Mouse (Mus musculus) forebrain, postnatal 0 days (tissue): Measurements from ENCODE around the gene Esp8. TPM values are rescaled to one million over a fixed set of nuclear protein-coding genes. Genes with fewer than 3 reads are reported as not detected.

Experiments used
- ATAC-seq: fragments of 200-750 bp; cut with Nextera tagmentation; 2 replicates; pipeline ENCODE4 v1.8.0; 2017; ENCODE audit warnings: mild to moderate bottlenecking, moderate library complexity
- DNase-seq: peaks from one replicate; pipeline ENCODE4 v3.0.0-alpha.2; 2015
- H3K27ac ChIP-seq: fragments of 300-500 bp; sonication (generic); 2 replicates; pipeline ENCODE4 v1.5.1; 2014; ENCODE audit warnings: low read depth, mild to moderate bottlenecking, antibody characterized with exemption, low read length, moderate library complexity, mixed read lengths
- H3K27me3 ChIP-seq: fragments of 300-500 bp; sonication (generic); 2 replicates; pipeline ENCODE4 v1.6.1; 2014; ENCODE audit warnings: mild to moderate bottlenecking, low read length, mixed read lengths; ENCODE audit not compliant: insufficient read depth
- H3K36me3 ChIP-seq: fragments of 300-500 bp; sonication (generic); 2 replicates; pipeline ENCODE4 v1.6.1; 2014; ENCODE audit warnings: mild to moderate bottlenecking, moderate library complexity; ENCODE audit not compliant: insufficient read depth
- H3K4me1 ChIP-seq: fragments of 300-500 bp; sonication (generic); 2 replicates; pipeline ENCODE4 v1.6.1; 2014; ENCODE audit warnings: antibody characterized with exemption; ENCODE audit not compliant: insufficient read depth
- H3K4me2 ChIP-seq: fragments of 300-500 bp; sonication (generic); 2 replicates; pipeline ENCODE4 v1.6.1; 2014; ENCODE audit warnings: low read depth, mild to moderate bottlenecking, moderate library complexity
- H3K4me3 ChIP-seq: fragments of 300-500 bp; sonication (generic); 2 replicates; pipeline ENCODE4 v1.5.1; 2014; ENCODE audit warnings: low read depth, low read length, mixed read lengths
- H3K9ac ChIP-seq: fragments of 300-500 bp; sonication (generic); 2 replicates; pipeline ENCODE4 v1.6.1; 2014; ENCODE audit warnings: mild to moderate bottlenecking
- H3K9me3 ChIP-seq: fragments of 300-500 bp; sonication (generic); 2 replicates; pipeline ENCODE4 v1.6.1; 2016; ENCODE audit warnings: low read length
- CTCF ChIP-seq: sonication (generic); IDR thresholded peaks from 2 replicates; pipeline ENCODE4 v1.5.1; 2016; ENCODE audit warnings: antibody characterized with exemption, control low read depth, low read depth
- WGBS: fragments of 180-500 bp; shearing (Covaris S2); extraction: QIAGEN DNeasy Blood & Tissue Kit; methylation state at CpG from one replicate; pipeline ENCODE4 v1.1.7; 2014; 5-methylcytosine and 5-hydroxymethylcytosine counted together
- polyA plus RNA-seq: library from polyadenylated mRNA; unstranded; fragments of >200 nt; fragmentation: Nextera tagmentation; extraction: Ambion mirVana; gene quantifications from 2 replicates; pipeline ENCODE4 v1.2.1, GENCODE M21; 2015
- total RNA-seq: library from RNA; depleted of rRNA; stranded (reverse); fragments of >200 nt; gene quantifications from 2 replicates; pipeline ENCODE4 v1.2.3, GENCODE M21; 2014; rRNA removed

Esp8 gene
- total and polyA plus RNA-seq, 2 experiments from 2014 or later, result not detected

GRCm38 (mm10) chr17:40561207-40561606 is 41.4 kb downstream of the Esp8 start, which contains the start of gene Esp6:
Gene Esp6 (plus strand): TSS chr17:40561507.
- Histone ChIP-seq H3K27me3 (no peaks in the 10 kb centered on the region), H3K36me3 (no peaks in the 10 kb centered on the region), H3K4me2 (no peak within 1 kb of the TSS), H3K4me3 (no peak within 1 kb of the TSS), H3K4me1 (no peaks in the 10 kb centered on the region), H3K9me3 (no peaks in the 10 kb centered on the region), H3K9ac (no peak within 1 kb of the TSS), H3K27ac (no peak within 1 kb of the TSS)
- no peak for TF ChIP-seq CTCF
- WGBS, result 91% methylated on average over 5 of the region's 5 CpGs
- DNase-seq, result no peak
- ATAC-seq, result no peak

Other genes with a start within 250 kb of the Esp8 start
- gene Crisp1, start 200.8 kb upstream of the Esp8 start, total RNA-seq, result not detected in 2 replicates
- gene Crisp1, start 200.8 kb upstream of the Esp8 start, polyA plus RNA-seq, result not detected in 2 replicates
- gene Esp6, start 41.5 kb downstream of the Esp8 start, total RNA-seq, result not detected in 2 replicates
- not detected in 2 replicates for gene Esp6, start 41.5 kb downstream of the Esp8 start, polyA plus RNA-seq
- gene Esp4, start 78.6 kb downstream of the Esp8 start, total RNA-seq, result not detected in 2 replicates
- gene Esp4, start 78.6 kb downstream of the Esp8 start, polyA plus RNA-seq, result not detected in 2 replicates
- not detected in 2 replicates for gene Esp3, start 112.1 kb downstream of the Esp8 start, total RNA-seq
- not detected in 2 replicates for gene Esp3, start 112.1 kb downstream of the Esp8 start, polyA plus RNA-seq
- gene Esp1, start 207.1 kb downstream of the Esp8 start, total RNA-seq, result not detected in 2 replicates
- not detected in 2 replicates for gene Esp1, start 207.1 kb downstream of the Esp8 start, polyA plus RNA-seq